Mouse (Mus musculus) c-Kit-positive CD71-positive TER-119-positive erythroid progenitor cells, embryonic 14.5 days (primary cell): ENCODE measurements around the gene Vtn.

Source experiments
- DNase-seq: peaks from one replicate; pipeline ENCODE4 v3.0.0-alpha.2; 2013; ENCODE audit warnings: low spot score

Gene Vtn

GRCm38 (mm10) chr11:78499004-78499403 lies at the start of gene Vtn:
TSS of gene Vtn (plus strand) at chr11:78499091.
- DNase-seq, result no peak

DNA sequence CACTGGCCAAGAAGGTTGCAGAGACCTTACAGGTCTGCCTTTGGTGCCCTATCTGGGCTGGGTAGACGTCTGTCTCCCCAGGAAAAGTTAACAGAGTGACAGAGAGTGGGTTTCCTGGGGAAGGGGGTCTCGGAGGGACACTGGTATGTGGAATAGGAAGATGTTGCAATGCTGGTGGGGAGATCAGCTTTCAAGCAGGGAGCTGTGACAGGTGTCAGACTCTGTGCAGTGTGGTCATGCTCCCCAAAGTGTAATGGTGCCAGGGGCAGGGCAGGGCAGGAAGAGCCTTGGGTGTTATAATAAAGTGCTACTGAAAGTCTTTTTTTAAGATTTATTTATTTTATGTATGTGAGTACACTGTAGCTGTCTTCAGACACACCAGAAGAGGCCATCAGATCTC lies 48.6 kb upstream of the Vtn start:
- no peak for DNase-seq

- DNase-seq, result peak; percentile 53
Observed at GRCm38 (mm10) chr11:78453675-78454074, 45.2 kb upstream of the Vtn start.

GRCm38 (mm10) chr11:78454276-78454675 lies 44.6 kb upstream of the Vtn start:
- DNase-seq, result no peak

DNA sequence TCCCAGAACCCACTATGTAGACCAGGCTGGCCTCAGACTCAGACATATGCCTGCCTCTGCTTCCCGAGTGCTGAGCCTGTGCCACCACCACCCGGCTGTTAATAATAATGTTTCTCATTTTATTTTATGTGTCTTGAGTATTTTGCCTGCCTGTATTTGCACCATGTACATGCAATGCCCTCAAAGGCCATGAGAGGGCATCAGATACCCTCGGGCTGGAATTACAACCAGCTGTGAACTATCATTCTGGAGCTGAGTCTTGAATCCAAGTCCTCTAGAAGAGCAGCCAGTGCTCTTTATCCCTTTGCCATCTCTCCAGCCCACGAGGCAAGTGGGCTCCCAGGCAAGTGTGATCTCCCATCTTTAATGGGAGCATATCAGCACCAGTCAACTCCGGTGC lies 43.6 kb upstream of the Vtn start:
- DNase-seq, result peak; percentile 28

GRCm38 (mm10) chr11:78458740-78459139 lies 40.2 kb upstream of the Vtn start:
- no peak for DNase-seq

DNA sequence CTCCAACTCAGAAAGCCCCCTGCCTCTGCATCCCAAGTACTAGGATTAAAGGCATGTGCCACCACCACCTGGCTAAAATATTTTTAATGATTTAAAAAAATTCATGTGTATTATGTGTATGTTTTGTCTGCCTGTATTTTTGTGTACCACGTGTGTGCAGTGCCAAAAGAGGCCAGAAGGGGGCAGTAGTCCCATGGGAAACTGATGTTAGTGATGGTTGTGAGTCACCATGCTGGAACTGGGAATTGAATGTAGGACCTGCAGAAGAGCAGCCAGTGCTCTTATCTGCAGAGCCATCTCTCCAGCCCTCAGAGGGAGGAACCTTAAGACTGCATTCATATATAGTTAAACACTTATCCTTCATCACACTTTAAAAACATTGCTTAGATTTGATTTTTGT lies 37.0 kb upstream of the Vtn start:
- DNase-seq, result no peak

- no peak for DNase-seq
Observed at GRCm38 (mm10) chr11:78462669-78463068, 36.2 kb upstream of the Vtn start.

DNA sequence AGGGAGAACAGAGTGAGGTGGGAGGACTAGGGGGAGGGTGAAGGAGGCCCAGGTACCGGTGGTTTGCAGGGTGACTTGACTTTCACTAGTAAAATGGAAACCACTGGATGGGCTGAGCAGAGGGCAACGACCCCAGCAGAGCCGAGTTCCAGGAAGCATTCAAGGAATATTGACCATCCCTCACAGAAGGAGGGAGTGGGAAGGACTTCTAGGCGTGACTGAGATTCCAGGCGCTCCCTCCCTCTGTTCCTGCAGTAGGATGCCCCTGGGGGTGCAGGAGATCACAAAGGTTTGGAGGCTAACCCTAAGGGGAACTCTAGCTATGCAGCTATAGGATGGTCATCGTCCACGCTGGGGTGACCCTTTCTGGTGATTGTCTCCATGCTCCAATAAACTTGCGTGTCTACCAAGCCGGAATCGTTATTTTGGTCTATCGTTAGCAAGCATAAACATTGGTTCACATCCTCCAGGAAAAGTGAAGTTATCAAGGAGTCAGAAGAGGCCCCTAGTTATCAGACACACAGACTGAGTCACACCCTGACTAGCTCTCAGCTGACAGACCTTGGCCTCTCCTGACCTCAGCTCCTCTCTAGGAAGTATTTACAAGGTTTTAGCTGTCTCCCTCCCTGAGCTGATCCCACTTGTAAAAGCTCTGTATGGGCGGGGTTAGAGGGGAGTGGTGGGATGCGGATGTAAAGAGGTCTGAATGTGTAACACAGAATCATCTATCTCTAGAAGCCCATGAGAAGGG lies 35.4 kb upstream of the Vtn start:
- DNase-seq, result peak; percentile 56

- no peak for DNase-seq
Observed at GRCm38 (mm10) chr11:78465116-78465515, 33.8 kb upstream of the Vtn start.

DNA sequence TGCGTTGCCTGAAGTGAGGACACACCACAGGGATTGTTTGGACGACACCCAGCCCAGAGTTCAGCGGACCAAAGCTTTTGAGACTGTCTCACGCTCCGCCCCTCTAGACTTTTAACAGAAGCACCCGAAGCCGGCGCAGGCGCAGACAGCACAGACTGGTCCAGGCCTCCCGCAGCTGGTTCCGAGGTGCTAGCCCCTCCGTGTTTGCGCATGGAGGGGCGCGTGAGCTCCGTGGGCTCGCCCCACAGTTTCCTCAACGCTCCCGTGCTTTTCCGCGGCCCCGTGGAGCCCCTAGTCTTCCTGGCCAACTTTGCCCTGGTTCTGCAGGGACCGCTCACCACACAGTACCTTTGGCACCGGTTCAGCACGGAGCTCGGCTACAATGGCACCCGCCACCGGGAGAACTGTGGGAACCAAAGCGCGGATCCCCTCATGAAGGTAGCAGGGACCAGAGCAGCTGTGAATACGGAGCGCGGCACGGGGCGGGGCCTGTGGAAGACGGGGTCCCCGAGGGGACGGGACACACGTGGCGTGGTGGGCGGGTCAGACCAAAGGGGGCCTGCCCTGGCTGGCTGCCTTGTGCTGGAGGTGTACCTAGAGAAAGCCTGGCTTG lies 33.2 kb upstream of the Vtn start, which contains the start of gene Slc46a1:
Gene Slc46a1, plus strand, starts transcription at position 130 of the 613 bp plus-strand sequence.
- DNase-seq, result peak; percentile 48

DNA sequence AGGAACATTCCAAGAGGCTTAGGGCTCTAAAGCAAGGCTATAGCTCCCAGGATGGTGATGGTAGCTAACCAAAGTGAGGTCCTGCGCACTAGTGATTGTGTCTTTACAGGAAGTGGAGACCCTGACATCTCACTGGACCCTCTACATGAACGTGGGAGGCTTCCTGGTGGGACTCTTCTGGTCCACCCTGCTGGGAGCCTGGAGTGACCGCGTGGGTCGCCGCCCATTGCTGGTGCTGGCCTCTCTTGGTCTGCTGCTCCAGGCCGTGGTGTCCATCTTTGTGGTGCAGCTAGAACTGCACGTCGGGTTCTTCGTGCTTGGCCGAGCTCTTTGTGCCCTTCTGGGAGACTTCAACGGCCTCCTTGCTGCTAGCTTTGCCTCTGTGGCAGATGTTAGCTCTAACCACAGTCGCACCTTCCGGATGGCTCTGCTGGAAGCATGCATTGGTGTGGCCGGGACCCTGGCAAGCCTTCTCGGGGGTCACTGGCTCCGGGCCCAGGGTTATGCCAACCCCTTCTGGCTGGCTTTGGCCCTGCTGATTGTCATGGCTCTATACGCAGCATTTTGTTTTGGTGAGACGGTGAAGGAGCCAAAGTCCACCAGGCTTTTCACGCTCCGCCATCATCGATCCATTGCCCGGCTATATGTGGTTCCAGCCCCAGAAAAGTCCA lies 32.5 kb upstream of the Vtn start:
- DNase-seq, result no peak

DNA sequence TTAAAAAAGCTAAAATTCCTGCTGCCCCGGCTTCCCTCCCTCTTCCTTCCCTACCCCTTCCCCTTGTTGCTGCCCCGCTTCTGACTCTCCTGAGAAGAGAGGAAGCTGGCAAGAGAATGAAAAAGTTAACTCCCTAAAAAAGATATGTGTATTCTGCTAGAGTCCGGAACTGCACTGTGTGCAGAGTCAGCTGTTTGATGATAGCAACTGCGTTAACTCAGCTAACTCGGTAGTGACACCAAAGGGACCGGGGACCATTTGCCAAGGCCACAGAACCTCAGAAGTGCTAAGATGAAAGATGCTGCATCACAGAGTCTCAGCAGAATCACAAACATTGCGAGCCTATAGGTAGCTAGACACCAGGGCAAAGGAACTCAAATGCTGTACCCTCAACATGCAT lies 31.4 kb upstream of the Vtn start:
- no peak for DNase-seq

DNA sequence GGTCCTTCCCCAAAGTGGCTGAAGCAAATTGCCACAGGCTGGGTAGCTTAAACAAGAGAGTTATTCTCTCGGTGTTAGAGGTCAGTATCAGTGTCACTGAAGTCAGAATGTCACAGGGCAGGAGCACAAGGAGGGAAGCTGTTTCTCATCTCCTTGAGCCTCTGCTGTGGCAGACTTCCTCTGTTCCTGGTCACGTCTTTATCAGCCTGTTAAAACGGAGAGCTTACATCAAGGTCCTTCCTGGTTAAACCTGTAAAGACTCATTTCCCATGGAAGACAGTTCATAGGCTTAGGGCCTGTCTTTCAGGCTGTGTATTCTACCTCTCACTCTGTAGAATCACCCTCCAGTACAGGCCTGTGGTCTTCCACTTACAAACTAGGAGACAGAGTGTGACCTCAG lies 31.0 kb upstream of the Vtn start:
- no peak for DNase-seq

GRCm38 (mm10) chr11:78471326-78472103 lies 27.4 kb upstream of the Vtn start:
- DNase-seq, result no peak

GRCm38 (mm10) chr11:78475289-78475688 lies 23.6 kb upstream of the Vtn start:
- DNase-seq, result no peak

GRCm38 (mm10) chr11:78483639-78484038 lies 15.3 kb upstream of the Vtn start:
- no peak for DNase-seq

GRCm38 (mm10) chr11:78488168-78488567 lies 10.7 kb upstream of the Vtn start:
- no peak for DNase-seq

GRCm38 (mm10) chr11:78490781-78491241 lies 8.1 kb upstream of the Vtn start:
- DNase-seq, result no peak

GRCm38 (mm10) chr11:78495904-78496303 lies 3.0 kb upstream of the Vtn start:
- peak; percentile 45 for DNase-seq

DNA sequence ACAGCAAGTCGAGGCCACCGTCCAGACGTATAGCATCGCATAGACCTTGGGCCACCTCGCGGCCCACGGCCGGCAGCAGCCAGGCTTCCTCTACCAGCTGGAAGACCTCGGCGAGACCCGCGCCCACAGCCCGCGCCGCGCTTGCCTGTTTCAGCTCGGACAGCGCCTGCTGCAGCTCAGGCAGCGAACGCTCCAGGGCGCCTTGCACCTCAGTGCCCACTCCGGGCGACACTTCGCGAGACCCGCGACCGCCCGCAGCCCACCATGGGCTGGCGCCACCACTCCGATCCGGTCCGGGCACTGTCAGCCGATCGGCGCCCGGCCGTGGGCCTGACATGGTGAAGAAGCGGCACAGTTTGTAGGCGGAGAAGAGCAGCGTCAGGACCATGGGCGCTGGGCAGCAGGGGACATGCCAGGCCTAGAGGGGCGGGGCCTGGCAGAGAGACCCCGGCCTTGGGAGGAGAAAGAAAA lies 1.8 kb upstream of the Vtn start:
- DNase-seq, result no peak
